Mouse (Mus musculus) mouse embryonic stem cell (cell line): Measurements from ENCODE around the gene Pcnx3.

Experiments used
- in situ Hi-C, 2 experiments: fragments of 300-500 bp; cut with MboI; formaldehyde crosslinking; loops; 1 replicate in 1 of 2; 3 replicates in 1 of 2; pipeline ENCODE4 v1.14.3; 2019 to 2020; ENCODE audit warnings: low sequenced_read_pairs in 2 of 2, low pct_unique_long_range_greater_than_20kb in 1 of 2, mixed read lengths in 1 of 2; ENCODE audit not compliant: unreplicated experiment in 1 of 2

Gene Pcnx3

GRCm38 (mm10) chr19:5688200-5689087 is at the start of gene Pcnx3, which contains the start of gene Map3k11:
Pcnx3 (minus strand) TSS chr19:5688908.
Map3k11 (plus strand) TSS chr19:5688742.
- in situ Hi-C loops, result no loop called here

- in situ Hi-C loops, result no loop called here
Observed at GRCm38 (mm10) chr19:5734325-5734724, 45.6 kb upstream of the Pcnx3 start.

GRCm38 (mm10) chr19:5731264-5731978 is 42.7 kb upstream of the Pcnx3 start:
- in situ Hi-C loops, result no loop called here

GRCm38 (mm10) chr19:5730314-5731186 is 41.8 kb upstream of the Pcnx3 start:
- in situ Hi-C loops, result no loop called here

- in situ Hi-C loops, result no loop called here
Observed at GRCm38 (mm10) chr19:5729444-5729815, 40.7 kb upstream of the Pcnx3 start, which contains the start of gene Fam89b. Fam89b (minus strand) TSS chr19:5729653.

- in situ Hi-C loops, result no loop called here
Observed at GRCm38 (mm10) chr19:5728631-5729443, 40.1 kb upstream of the Pcnx3 start.

- in situ Hi-C loops, result no loop called here
Observed at GRCm38 (mm10) chr19:5727701-5728100, 39.0 kb upstream of the Pcnx3 start.

GRCm38 (mm10) chr19:5726961-5727578 is 38.4 kb upstream of the Pcnx3 start:
- in situ Hi-C loops, result no loop called here

GRCm38 (mm10) chr19:5725767-5726515 is 37.2 kb upstream of the Pcnx3 start, which contains the start of gene Ehbp1l1:
Ehbp1l1 (minus strand) TSS chr19:5726317.
- in situ Hi-C loops, result no loop called here

- in situ Hi-C loops, result no loop called here
Observed at GRCm38 (mm10) chr19:5725029-5725707, 36.5 kb upstream of the Pcnx3 start.

GRCm38 (mm10) chr19:5724549-5724941 is 35.8 kb upstream of the Pcnx3 start:
- in situ Hi-C loops, result no loop called here

GRCm38 (mm10) chr19:5723934-5724548 is 35.3 kb upstream of the Pcnx3 start:
- in situ Hi-C loops, result no loop called here

GRCm38 (mm10) chr19:5722848-5723425 is 34.2 kb upstream of the Pcnx3 start:
- in situ Hi-C loops, result no loop called here

- in situ Hi-C loops, result no loop called here
Observed at GRCm38 (mm10) chr19:5721233-5721632, 32.5 kb upstream of the Pcnx3 start.

- in situ Hi-C loops, result no loop called here
Observed at GRCm38 (mm10) chr19:5716955-5717354, 28.2 kb upstream of the Pcnx3 start.
